Mouse (Mus musculus): Measurements from ENCODE around the gene Ptgr2.
"Not testable (repeated sequence)": the region's sequence is repeated elsewhere in the genome, so short reads cannot be mapped to it uniquely, and the experiment has no call there.

Ptgr2 gene

GRCm38 (mm10) chr12:84284885-84285592 is at the start of gene Ptgr2:
Gene Ptgr2, plus strand, starts transcription at chr12:84285232.
- DNase-seq (ENCODE audit: low read depth, low spot score), result peak; percentile 93

GRCm38 (mm10) chr12:84235577-84235976 is 49.5 kb upstream of the Ptgr2 start:
- DNase-seq (ENCODE audit: low read depth, low spot score), result no peak

GRCm38 (mm10) chr12:84235981-84236752 is 48.9 kb upstream of the Ptgr2 start:
- no peak for DNase-seq (ENCODE audit: low read depth, low spot score)

- DNase-seq (ENCODE audit: low read depth, low spot score), result not testable (repeated sequence)
Observed at GRCm38 (mm10) chr12:84237036-84237435, 48.0 kb upstream of the Ptgr2 start.

GRCm38 (mm10) chr12:84243076-84243770 is 41.8 kb upstream of the Ptgr2 start:
- DNase-seq (ENCODE audit: low read depth, low spot score), result peak; percentile 97

GRCm38 (mm10) chr12:84245683-84246082 is 39.3 kb upstream of the Ptgr2 start:
- DNase-seq (ENCODE audit: low read depth, low spot score), result peak; percentile 79

- peak; percentile 76 for DNase-seq (ENCODE audit: low read depth, low spot score)
Observed at GRCm38 (mm10) chr12:84249217-84249616, 35.8 kb upstream of the Ptgr2 start.

- no peak for DNase-seq (ENCODE audit: low read depth, low spot score)
Observed at GRCm38 (mm10) chr12:84252811-84253210, 32.2 kb upstream of the Ptgr2 start.

GRCm38 (mm10) chr12:84254886-84255285 is 30.1 kb upstream of the Ptgr2 start:
- DNase-seq (ENCODE audit: low read depth, low spot score), result no peak

GRCm38 (mm10) chr12:84260363-84260762 is 24.7 kb upstream of the Ptgr2 start:
- DNase-seq (ENCODE audit: low read depth, low spot score), result no peak

GRCm38 (mm10) chr12:84267264-84267663 is 17.8 kb upstream of the Ptgr2 start:
- DNase-seq (ENCODE audit: low read depth, low spot score), result no peak

- no peak for DNase-seq (ENCODE audit: low read depth, low spot score)
Observed at GRCm38 (mm10) chr12:84273366-84273765, 11.7 kb upstream of the Ptgr2 start.

- DNase-seq (ENCODE audit: low read depth, low spot score), result no peak
Observed at GRCm38 (mm10) chr12:84275288-84275687, 9.7 kb upstream of the Ptgr2 start.

- DNase-seq (ENCODE audit: low read depth, low spot score), result no peak
Observed at GRCm38 (mm10) chr12:84276288-84276687, 8.7 kb upstream of the Ptgr2 start.

- no peak for DNase-seq (ENCODE audit: low read depth, low spot score)
Observed at GRCm38 (mm10) chr12:84276799-84277198, 8.2 kb upstream of the Ptgr2 start.

- no peak for DNase-seq (ENCODE audit: low read depth, low spot score)
Observed at GRCm38 (mm10) chr12:84277832-84278231, 7.2 kb upstream of the Ptgr2 start.

- no peak for DNase-seq (ENCODE audit: low read depth, low spot score)
Observed at GRCm38 (mm10) chr12:84278901-84279300, 6.1 kb upstream of the Ptgr2 start.

- DNase-seq (ENCODE audit: low read depth, low spot score), result no peak
Observed at GRCm38 (mm10) chr12:84284391-84284790, 641 bp upstream of the Ptgr2 start.

- no peak for DNase-seq (ENCODE audit: low read depth, low spot score)
Observed at GRCm38 (mm10) chr12:84285593-84285968, 549 bp downstream of the Ptgr2 start.

- DNase-seq (ENCODE audit: low read depth, low spot score), result peak; percentile 22
Observed at GRCm38 (mm10) chr12:84288461-84288860, 3.4 kb downstream of the Ptgr2 start.

GRCm38 (mm10) chr12:84297851-84298250 is 12.8 kb downstream of the Ptgr2 start:
- no peak for DNase-seq (ENCODE audit: low read depth, low spot score)

- no peak for DNase-seq (ENCODE audit: low read depth, low spot score)
Observed at GRCm38 (mm10) chr12:84299265-84299664, 14.2 kb downstream of the Ptgr2 start.

Measured in CD4-positive helper T cell, adult 2 months (primary cell).